Mouse (Mus musculus): ENCODE results near the gene Cfap54. TPM values are rescaled to one million over a fixed set of nuclear protein-coding genes. Genes with fewer than 3 reads are reported as not detected.

Gene Cfap54
- polyA plus RNA-seq, 1 experiment from 2014 or later = 0.10 TPM

DNA sequence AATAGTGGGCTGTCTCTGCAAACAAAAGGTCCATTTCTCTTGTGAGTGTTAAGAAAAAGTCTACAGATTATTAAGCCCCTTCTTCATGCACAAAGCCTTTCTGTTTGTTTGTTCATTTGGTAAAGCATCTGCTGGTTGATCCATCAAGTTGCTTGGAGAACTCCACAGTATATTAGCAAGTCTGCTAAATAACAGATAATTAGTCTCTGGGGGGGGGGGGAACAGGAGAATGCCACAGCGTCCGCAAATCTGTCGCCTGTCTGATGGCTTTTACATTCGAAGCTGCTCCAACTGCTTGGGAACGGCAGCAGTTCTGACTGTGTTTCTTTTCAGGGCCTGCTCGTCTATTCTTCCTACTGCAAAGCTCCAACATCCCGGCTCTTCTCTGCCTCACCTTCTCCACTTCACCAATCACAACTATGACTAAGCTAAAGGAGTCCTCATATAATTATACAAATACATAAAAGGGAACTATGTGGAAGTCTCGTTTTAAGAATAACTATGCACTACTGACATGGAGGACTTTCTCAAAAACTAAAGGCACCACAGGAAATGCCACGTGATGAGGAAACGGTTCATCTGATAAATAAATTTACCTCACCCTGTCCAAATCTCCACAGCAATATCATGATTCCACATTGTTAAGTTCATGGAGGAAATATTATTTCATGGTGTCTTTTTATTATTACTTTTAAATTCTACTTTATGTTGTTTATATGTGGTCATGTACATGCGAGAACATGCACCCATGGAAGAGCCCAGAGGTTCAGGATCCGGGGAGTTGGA is 41.2 kb upstream of the Cfap54 start:
- 72% methylated on average over 12 of the region's 12 CpGs for WGBS
- Histone ChIP-seq H3K36me3 (ENCODE audit: control insufficient read depth, insufficient read depth, low read length) (no peaks in the 10 kb centered on the region), H3K27me3 (ENCODE audit: control insufficient read depth, insufficient read depth, low read length) (no peaks in the 10 kb centered on the region), H3K4me1 (ENCODE audit: control insufficient read depth, insufficient read depth, low read length) (no peaks in the 10 kb centered on the region), H3K9me3 (ENCODE audit: control insufficient read depth, low read depth, low read length) (no peaks in the 10 kb centered on the region), H3K9ac (replicated peaks; ENCODE audit: low read depth, low read length) (no peak overlapping the region), H3K4me3 (ENCODE audit: low read depth, low read length) (no peak overlapping the region), H3K27ac (ENCODE audit: low read length) (no peak overlapping the region), H3K4me2 (replicated peaks; ENCODE audit: low read depth, low read length) (no peak overlapping the region)
- no peak for ATAC-seq (ENCODE audit: insufficient number of reproducible peaks, insufficient read depth, low FRiP score, low read depth)

DNA sequence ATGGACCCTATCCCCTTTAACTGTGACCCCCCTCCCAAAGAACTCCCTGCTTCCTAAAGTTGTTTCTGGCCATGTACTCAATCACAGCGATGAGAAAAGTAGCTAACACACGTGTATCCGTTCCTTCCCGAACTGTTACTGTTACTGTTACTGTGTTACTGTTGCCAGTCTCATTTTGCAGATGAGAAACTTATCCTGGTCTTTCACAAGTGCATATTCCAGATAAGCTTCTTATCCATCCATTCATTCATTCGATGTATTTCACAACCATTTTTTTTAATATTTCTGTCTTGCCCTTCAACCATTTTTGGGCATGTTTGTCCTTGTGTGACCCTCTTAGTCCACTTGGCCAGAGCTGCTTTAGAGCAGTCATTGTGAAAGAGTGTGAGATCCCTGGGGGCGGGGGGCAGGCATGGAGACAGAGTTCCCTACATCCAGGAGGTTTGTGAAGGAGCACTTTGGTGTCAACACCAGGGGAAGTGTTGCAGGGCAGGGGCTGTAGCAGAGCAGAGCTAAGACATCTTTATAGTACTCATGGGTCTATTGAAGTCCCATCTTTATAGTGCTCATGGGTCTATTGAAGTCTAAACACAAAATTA is 39.9 kb upstream of the Cfap54 start:
- no peaks in the 10 kb centered on the region for H3K36me3 ChIP-seq (ENCODE audit: control insufficient read depth, insufficient read depth, low read length)
- H3K4me1 ChIP-seq (ENCODE audit: control insufficient read depth, insufficient read depth, low read length) = no peaks in the 10 kb centered on the region
- ATAC-seq (ENCODE audit: insufficient number of reproducible peaks, insufficient read depth, low FRiP score, low read depth) = no peak
- 89% methylated on average over 6 of the region's 6 CpGs for WGBS
- no peak overlapping the region for H3K4me3 ChIP-seq (ENCODE audit: low read depth, low read length)
- no peaks in the 10 kb centered on the region for H3K27me3 ChIP-seq (ENCODE audit: control insufficient read depth, insufficient read depth, low read length)
- no peaks in the 10 kb centered on the region for H3K9me3 ChIP-seq (ENCODE audit: control insufficient read depth, low read depth, low read length)
- no peak overlapping the region for H3K4me2 ChIP-seq (replicated peaks; ENCODE audit: low read depth, low read length)
- no peak overlapping the region for H3K9ac ChIP-seq (replicated peaks; ENCODE audit: low read depth, low read length)
- no peak overlapping the region for H3K27ac ChIP-seq (ENCODE audit: low read length)

DNA sequence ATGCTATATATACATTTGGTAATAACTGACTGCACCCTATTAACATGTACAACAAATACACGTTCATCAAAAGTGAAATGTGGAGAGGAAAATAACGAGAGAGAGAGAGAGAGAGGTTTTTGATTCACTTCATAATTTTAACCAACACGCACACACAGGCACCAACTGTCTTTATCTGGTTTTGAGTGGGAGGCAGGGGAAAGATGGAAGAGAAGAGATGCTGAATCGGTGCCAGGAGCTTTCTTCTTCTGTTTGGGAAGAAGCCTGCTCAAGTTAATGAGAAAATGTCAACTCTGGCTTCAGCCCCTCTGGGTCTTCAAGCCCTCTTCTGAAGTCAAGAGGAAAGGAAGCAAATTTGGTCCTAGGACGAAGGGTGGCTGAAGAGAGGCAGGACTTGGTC is 38.4 kb upstream of the Cfap54 start:
- no peaks in the 10 kb centered on the region for H3K4me1 ChIP-seq (ENCODE audit: control insufficient read depth, insufficient read depth, low read length)
- no peaks in the 10 kb centered on the region for H3K9me3 ChIP-seq (ENCODE audit: control insufficient read depth, low read depth, low read length)
- H3K27me3 ChIP-seq (ENCODE audit: control insufficient read depth, insufficient read depth, low read length) = no peaks in the 10 kb centered on the region
- no peak overlapping the region for H3K4me2 ChIP-seq (replicated peaks; ENCODE audit: low read depth, low read length)
- no peak overlapping the region for H3K9ac ChIP-seq (replicated peaks; ENCODE audit: low read depth, low read length)
- H3K4me3 ChIP-seq (ENCODE audit: low read depth, low read length) = no peak overlapping the region
- 71% methylated on average over 5 of the region's 5 CpGs for WGBS
- no peaks in the 10 kb centered on the region for H3K36me3 ChIP-seq (ENCODE audit: control insufficient read depth, insufficient read depth, low read length)
- ATAC-seq (ENCODE audit: insufficient number of reproducible peaks, insufficient read depth, low FRiP score, low read depth) = no peak
- no peak overlapping the region for H3K27ac ChIP-seq (ENCODE audit: low read length)

DNA sequence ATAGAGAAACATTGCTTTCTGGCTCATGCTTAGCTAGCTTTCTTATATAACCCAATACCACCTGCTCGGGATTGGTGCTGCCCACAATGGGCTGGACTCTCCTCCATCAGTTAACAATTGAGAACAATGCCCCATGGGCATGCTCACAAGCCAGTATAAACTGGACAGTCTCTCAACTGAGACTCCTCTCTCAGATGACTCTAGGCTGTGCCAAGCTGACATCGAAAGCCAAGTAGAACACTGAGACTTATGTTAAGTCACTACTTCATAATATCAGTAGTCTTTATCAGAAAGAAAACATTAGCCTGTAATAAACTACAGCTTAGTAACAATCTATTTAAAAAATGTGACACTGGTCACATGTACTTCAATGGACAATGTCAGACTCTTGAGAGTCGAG is 35.2 kb upstream of the Cfap54 start:
- Histone ChIP-seq H3K27ac (ENCODE audit: low read length) (no peak overlapping the region), H3K27me3 (ENCODE audit: control insufficient read depth, insufficient read depth, low read length) (no peaks in the 10 kb centered on the region), H3K9ac (replicated peaks; ENCODE audit: low read depth, low read length) (no peak overlapping the region), H3K4me2 (replicated peaks; ENCODE audit: low read depth, low read length) (no peak overlapping the region), H3K9me3 (ENCODE audit: control insufficient read depth, low read depth, low read length) (no peaks in the 10 kb centered on the region), H3K4me1 (ENCODE audit: control insufficient read depth, insufficient read depth, low read length) (no peaks in the 10 kb centered on the region), H3K36me3 (ENCODE audit: control insufficient read depth, insufficient read depth, low read length) (no peaks in the 10 kb centered on the region), H3K4me3 (ENCODE audit: low read depth, low read length) (no peak overlapping the region)
- no peak for ATAC-seq (ENCODE audit: insufficient number of reproducible peaks, insufficient read depth, low FRiP score, low read depth)
- 78% methylated on average over 3 of the region's 3 CpGs for WGBS

DNA sequence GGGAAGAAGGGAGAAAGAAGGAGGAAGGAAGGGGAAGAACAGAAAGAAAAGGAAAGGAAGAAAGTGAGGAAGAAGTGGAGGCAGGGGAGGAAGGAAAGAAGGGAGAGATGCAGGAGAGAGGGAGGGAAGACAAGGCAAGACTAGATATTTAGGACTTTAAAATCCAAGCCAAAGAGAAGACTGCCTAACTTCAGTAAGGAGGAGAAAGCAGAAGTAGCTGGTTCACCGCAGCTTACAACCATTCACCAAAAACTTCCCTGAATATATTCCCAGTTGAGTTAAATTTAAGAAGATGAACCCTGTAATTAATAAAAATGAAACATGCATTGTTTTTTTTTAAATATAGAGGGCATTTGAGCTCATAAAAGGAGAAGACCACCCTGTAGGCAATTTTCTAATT is 34.3 kb upstream of the Cfap54 start:
- no peak for ATAC-seq (ENCODE audit: insufficient number of reproducible peaks, insufficient read depth, low FRiP score, low read depth)
- Histone ChIP-seq H3K9me3 (ENCODE audit: control insufficient read depth, low read depth, low read length) (no peaks in the 10 kb centered on the region), H3K4me1 (ENCODE audit: control insufficient read depth, insufficient read depth, low read length) (no peaks in the 10 kb centered on the region), H3K27ac (ENCODE audit: low read length) (no peak overlapping the region), H3K4me2 (replicated peaks; ENCODE audit: low read depth, low read length) (no peak overlapping the region), H3K9ac (replicated peaks; ENCODE audit: low read depth, low read length) (no peak overlapping the region), H3K4me3 (ENCODE audit: low read depth, low read length) (no peak overlapping the region), H3K36me3 (ENCODE audit: control insufficient read depth, insufficient read depth, low read length) (no peaks in the 10 kb centered on the region), H3K27me3 (ENCODE audit: control insufficient read depth, insufficient read depth, low read length) (no peaks in the 10 kb centered on the region)
- WGBS = 94% methylated on average over 1 of the region's 1 CpGs

DNA sequence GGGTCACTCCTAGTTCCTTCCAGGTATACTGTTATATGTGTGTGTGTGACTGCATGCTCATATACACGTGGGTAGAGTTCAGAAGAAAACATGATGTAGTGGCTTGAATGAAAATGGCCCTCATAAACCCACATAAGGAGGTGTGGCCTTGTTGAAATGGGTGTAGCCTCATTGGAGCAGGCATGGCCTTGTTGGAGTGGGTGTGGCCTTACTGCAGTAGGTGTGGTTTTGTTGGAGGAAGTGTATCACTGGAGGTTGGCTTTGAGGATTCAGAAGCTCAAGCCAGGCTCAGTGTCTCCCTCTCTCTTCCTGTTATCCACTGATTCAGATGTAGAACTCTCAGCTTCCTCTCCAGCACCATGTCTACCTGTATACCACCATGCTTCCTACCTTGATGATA is 33.4 kb upstream of the Cfap54 start:
- H3K27ac ChIP-seq (ENCODE audit: low read length) = no peak overlapping the region
- no peaks in the 10 kb centered on the region for H3K27me3 ChIP-seq (ENCODE audit: control insufficient read depth, insufficient read depth, low read length)
- WGBS = 68% methylated on average over 1 of the region's 1 CpGs
- H3K4me3 ChIP-seq (ENCODE audit: low read depth, low read length) = no peak overlapping the region
- no peak overlapping the region for H3K9ac ChIP-seq (replicated peaks; ENCODE audit: low read depth, low read length)
- no peaks in the 10 kb centered on the region for H3K4me1 ChIP-seq (ENCODE audit: control insufficient read depth, insufficient read depth, low read length)
- ATAC-seq (ENCODE audit: insufficient number of reproducible peaks, insufficient read depth, low FRiP score, low read depth) = no peak
- H3K9me3 ChIP-seq (ENCODE audit: control insufficient read depth, low read depth, low read length) = no peaks in the 10 kb centered on the region
- no peaks in the 10 kb centered on the region for H3K36me3 ChIP-seq (ENCODE audit: control insufficient read depth, insufficient read depth, low read length)
- H3K4me2 ChIP-seq (replicated peaks; ENCODE audit: low read depth, low read length) = no peak overlapping the region

DNA sequence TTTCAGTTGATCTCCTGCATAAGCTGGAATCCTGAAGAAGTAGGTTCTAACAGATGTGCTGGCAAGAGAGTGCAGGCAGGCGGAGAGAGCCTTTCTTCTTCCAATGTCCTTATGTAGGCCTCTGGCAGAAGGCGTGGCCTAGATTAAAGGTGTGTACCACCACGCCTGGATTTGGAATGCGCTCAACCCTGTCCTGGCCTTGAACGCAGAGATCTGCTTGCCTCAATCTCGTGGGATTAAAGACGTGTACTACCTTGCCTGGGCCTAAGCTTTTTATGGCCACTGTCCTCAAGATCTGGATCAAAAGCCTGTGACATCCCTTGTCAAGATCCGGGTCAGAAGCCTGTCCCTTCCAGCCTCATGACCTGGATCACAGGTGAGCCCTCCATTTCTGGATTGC is 32.5 kb upstream of the Cfap54 start:
- Histone ChIP-seq H3K9ac (replicated peaks; ENCODE audit: low read depth, low read length) (no peak overlapping the region), H3K4me3 (ENCODE audit: low read depth, low read length) (no peak overlapping the region), H3K4me2 (replicated peaks; ENCODE audit: low read depth, low read length) (no peak overlapping the region), H3K27ac (ENCODE audit: low read length) (no peak overlapping the region), H3K4me1 (ENCODE audit: control insufficient read depth, insufficient read depth, low read length) (no peaks in the 10 kb centered on the region), H3K36me3 (ENCODE audit: control insufficient read depth, insufficient read depth, low read length) (no peaks in the 10 kb centered on the region), H3K27me3 (ENCODE audit: control insufficient read depth, insufficient read depth, low read length) (no peaks in the 10 kb centered on the region), H3K9me3 (ENCODE audit: control insufficient read depth, low read depth, low read length) (no peaks in the 10 kb centered on the region)
- WGBS = 85% methylated on average over 8 of the region's 8 CpGs
- ATAC-seq (ENCODE audit: insufficient number of reproducible peaks, insufficient read depth, low FRiP score, low read depth) = no peak

DNA sequence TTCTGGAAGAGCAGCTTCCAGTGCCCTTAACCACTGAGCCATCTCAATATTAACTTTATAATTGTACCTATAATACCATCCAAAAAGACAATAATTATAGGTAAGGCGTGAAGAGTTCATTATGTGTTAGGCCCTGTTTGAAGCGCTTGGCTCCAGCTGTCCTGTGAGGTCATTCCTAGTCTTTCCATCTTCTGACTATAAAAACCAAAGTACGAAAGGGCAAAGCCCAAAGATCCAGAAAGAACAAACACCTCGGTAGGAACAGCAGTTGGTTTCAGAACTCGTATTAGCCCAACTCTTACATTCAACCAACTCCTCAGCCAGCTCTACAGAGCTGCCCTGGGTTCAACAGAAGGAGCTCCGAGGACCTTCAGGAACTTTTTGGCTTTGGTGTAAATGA is 30.6 kb upstream of the Cfap54 start:
- WGBS = 91% methylated on average over 6 of the region's 6 CpGs
- Histone ChIP-seq H3K4me1 (ENCODE audit: control insufficient read depth, insufficient read depth, low read length) (no peaks in the 10 kb centered on the region), H3K4me2 (replicated peaks; ENCODE audit: low read depth, low read length) (no peak overlapping the region), H3K4me3 (ENCODE audit: low read depth, low read length) (no peak overlapping the region), H3K9me3 (ENCODE audit: control insufficient read depth, low read depth, low read length) (no peaks in the 10 kb centered on the region), H3K27me3 (ENCODE audit: control insufficient read depth, insufficient read depth, low read length) (no peaks in the 10 kb centered on the region), H3K27ac (ENCODE audit: low read length) (no peak overlapping the region), H3K36me3 (ENCODE audit: control insufficient read depth, insufficient read depth, low read length) (no peaks in the 10 kb centered on the region), H3K9ac (replicated peaks; ENCODE audit: low read depth, low read length) (no peak overlapping the region)
- no peak for ATAC-seq (ENCODE audit: insufficient number of reproducible peaks, insufficient read depth, low FRiP score, low read depth)

DNA sequence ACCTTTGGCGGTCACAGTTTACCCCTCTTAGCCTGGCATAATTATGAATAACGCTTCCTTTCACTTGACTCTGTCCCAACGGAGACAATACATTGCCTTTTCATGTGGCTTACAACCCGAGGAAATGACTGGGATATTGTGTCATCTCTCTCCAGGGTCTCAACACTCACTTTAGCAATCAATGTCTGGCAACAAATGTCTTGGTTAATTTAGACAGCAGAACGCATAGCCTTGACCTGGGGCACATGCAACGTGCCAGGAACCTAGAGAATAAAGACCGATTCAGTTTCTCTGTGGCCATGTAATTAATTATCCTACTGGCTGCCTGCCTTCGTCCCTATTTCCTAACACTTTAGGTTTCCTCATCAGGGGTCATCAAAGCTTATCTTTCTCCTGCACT is 30.0 kb upstream of the Cfap54 start:
- ATAC-seq (ENCODE audit: insufficient number of reproducible peaks, insufficient read depth, low FRiP score, low read depth) = no peak
- Histone ChIP-seq H3K4me1 (ENCODE audit: control insufficient read depth, insufficient read depth, low read length) (no peaks in the 10 kb centered on the region), H3K9ac (replicated peaks; ENCODE audit: low read depth, low read length) (no peak overlapping the region), H3K27ac (ENCODE audit: low read length) (no peak overlapping the region), H3K27me3 (ENCODE audit: control insufficient read depth, insufficient read depth, low read length) (no peaks in the 10 kb centered on the region), H3K36me3 (ENCODE audit: control insufficient read depth, insufficient read depth, low read length) (no peaks in the 10 kb centered on the region), H3K4me3 (ENCODE audit: low read depth, low read length) (no peak overlapping the region), H3K9me3 (ENCODE audit: control insufficient read depth, low read depth, low read length) (no peaks in the 10 kb centered on the region), H3K4me2 (replicated peaks; ENCODE audit: low read depth, low read length) (no peak overlapping the region)
- WGBS = 55% methylated on average over 8 of the region's 8 CpGs

Data from stomach, embryonic 14.5 days (tissue).